Mouse (Mus musculus) right cerebral cortex, postnatal 36 days (tissue): ENCODE data around the gene Rab7b.

ENCODE experiments used
- DNase-seq, 2 experiments: peaks; one replicate each; pipeline ENCODE4 v3.0.0; 2022; ENCODE audit warnings: low spot score in 2 of 2, mixed read lengths in 1 of 2

Gene Rab7b

GRCm38 (mm10) chr1:131738760-131739159 lies 50.3 kb downstream of the Rab7b start:
- no peak for DNase-seq

GRCm38 (mm10) chr1:131739481-131740160 lies 51.1 kb downstream of the Rab7b start:
- no peak for DNase-seq

GRCm38 (mm10) chr1:131743868-131744464 lies 55.5 kb downstream of the Rab7b start, which contains the start of gene Slc26a9:
TSS of gene Slc26a9 (plus strand) at chr1:131744022.
- DNase-seq: no peak

GRCm38 (mm10) chr1:131745391-131745790 lies 56.9 kb downstream of the Rab7b start:
- no peak for DNase-seq

- DNase-seq: no peak
Measured at GRCm38 (mm10) chr1:131747761-131748160, 59.3 kb downstream of the Rab7b start.

- no peak for DNase-seq
Measured at GRCm38 (mm10) chr1:131748636-131749035, 60.1 kb downstream of the Rab7b start.

- DNase-seq: no peak
Measured at GRCm38 (mm10) chr1:131749706-131750545, 61.4 kb downstream of the Rab7b start.

- no peak for DNase-seq
Measured at GRCm38 (mm10) chr1:131751181-131751890, 62.8 kb downstream of the Rab7b start.

- DNase-seq: no peak
Measured at GRCm38 (mm10) chr1:131751891-131752311, 63.4 kb downstream of the Rab7b start.

GRCm38 (mm10) chr1:131754212-131754829 lies 65.8 kb downstream of the Rab7b start:
- DNase-seq: no peak

- DNase-seq: peak; percentile 60 to 63
Measured at GRCm38 (mm10) chr1:131754916-131755315, 66.4 kb downstream of the Rab7b start.

- no peak for DNase-seq
Measured at GRCm38 (mm10) chr1:131757211-131757610, 68.7 kb downstream of the Rab7b start.

- DNase-seq: no peak
Measured at GRCm38 (mm10) chr1:131758796-131759195, 70.3 kb downstream of the Rab7b start.

GRCm38 (mm10) chr1:131759667-131760427 lies 71.4 kb downstream of the Rab7b start:
- no peak for DNase-seq

GRCm38 (mm10) chr1:131760428-131760820 lies 71.9 kb downstream of the Rab7b start:
- no peak for DNase-seq

GRCm38 (mm10) chr1:131761079-131761831 lies 72.8 kb downstream of the Rab7b start:
- no peak for DNase-seq

- no peak for DNase-seq
Measured at GRCm38 (mm10) chr1:131763683-131764082, 75.2 kb downstream of the Rab7b start.

GRCm38 (mm10) chr1:131764581-131765338 lies 76.3 kb downstream of the Rab7b start:
- no peak for DNase-seq
